8 mouse cellular contexts compared by ENCODE assay signal in genomic region chr2:26351358-26352290, GRCm38 (mm10). TPM values are rescaled to one million over a fixed set of nuclear protein-coding genes. Genes with fewer than 3 reads are reported as not detected.
DNase-seq lines count a peak whose midpoint lies in the region; ATAC-seq and TF ChIP-seq lines count a peak whose summit lies in the region.

Dnlz (minus strand) TSS chr2:26352110.

- DNase-seq in WW6 (ENCODE audit: low read depth, low spot score), result peak; percentile 77
- DNase-seq in cerebellum, postnatal 4 days (ENCODE audit: low spot score in 2 of 2), result peak; percentile 93 to 96
- DNase-seq in gastrocnemius, adult 2 months, result peak; percentile 95
- DNase-seq in hindbrain, postnatal 0 days (ENCODE audit: low spot score), result peak; percentile 97
- DNase-seq in left cerebral cortex, adult 2 months (ENCODE audit: extremely low spot score in 1 of 2, low spot score in 2 of 2), result peak; percentile 94
- DNase-seq in right cerebral cortex, adult 2 months (ENCODE audit: low spot score in 2 of 2), result peak; percentile 94 to 97
- DNase-seq in urinary bladder, postnatal 14 days (ENCODE audit: low spot score), result peak; percentile 94

- intact Hi-C loops in gastrocnemius, adult 2 months (cut with DNase I), result loop anchor here (1.0 to 5.0 kb wide), 3 partner anchors 34 to 51 kb away; partner anchors contain the start of genes Entr1, Gpsm1 and Pmpca
- intact Hi-C loops in left cerebral cortex, adult 2 months (cut with DNase I), result loop anchor here (1.0 kb wide), 2 partner anchors 26 to 51 kb away; no protein-coding TSS in a partner anchor

- ATAC-seq in hindbrain, postnatal 0 days, result peak; percentile 82
- ATAC-seq in megakaryocyte, adult 5-6 weeks (ENCODE audit: poor library complexity, severe bottlenecking), result peak; percentile 93

- H3K9ac ChIP-seq in hindbrain, postnatal 0 days (replicated peaks; ENCODE audit: low read length), result peak within 1 kb of the TSS; percentile 95

- H3K36me3 ChIP-seq in hindbrain, postnatal 0 days (ENCODE audit: insufficient read depth, low read length), result peaks cover 18% of the 10 kb centered on the region

- peak within 1 kb of the TSS; percentile 95 for H3K4me3 ChIP-seq in gastrocnemius, adult 2 months
- peak within 1 kb of the TSS; percentile 82 for H3K4me3 ChIP-seq in hindbrain, postnatal 0 days (ENCODE audit: low read length)
- peak within 1 kb of the TSS; percentile 76 for H3K4me3 ChIP-seq in left cerebral cortex, adult 2 months

- 2% methylated on average over 62 of the region's 62 CpGs for WGBS in hindbrain, postnatal 0 days

- H3K9me3 ChIP-seq in hindbrain, postnatal 0 days (ENCODE audit: low read length), result no peaks in the 10 kb centered on the region

- TF ChIP-seq CTCF in gastrocnemius, adult 2 months (IDR thresholded peaks at IDR 0.05), result peak; percentile 83
- peak; percentile 77 for TF ChIP-seq CTCF in hindbrain, postnatal 0 days (IDR thresholded peaks at IDR 0.05; ENCODE audit: low read depth)
- TF ChIP-seq CTCF in left cerebral cortex, adult 2 months (IDR thresholded peaks at IDR 0.05), result peak; percentile 77

- no peaks in the 10 kb centered on the region for H3K27me3 ChIP-seq in hindbrain, postnatal 0 days (ENCODE audit: insufficient read depth, low read length)

- peaks cover 20% of the 10 kb centered on the region for H3K4me1 ChIP-seq in hindbrain, postnatal 0 days (ENCODE audit: insufficient read depth, low read length)

- peak within 1 kb of the TSS; percentile 92 for H3K27ac ChIP-seq in gastrocnemius, adult 2 months
- peak within 1 kb of the TSS; percentile 91 for H3K27ac ChIP-seq in hindbrain, postnatal 0 days
- H3K27ac ChIP-seq in left cerebral cortex, adult 2 months, result peak within 1 kb of the TSS; percentile 89

- H3K4me2 ChIP-seq in hindbrain, postnatal 0 days (ENCODE audit: low read depth, low read length), result peak within 1 kb of the TSS; percentile 97

RNA-seq across cellular contexts. Expression of gene Dnlz, which starts in this region (rescaled TPM):
- total RNA-seq in gastrocnemius, adult 2 months (2021), result 10 to 100 TPM; 18.0 to 22.7 TPM
- 38.2 and 38.5 TPM in 2 replicates for total RNA-seq in hindbrain, postnatal 0 days (2014; rRNA removed)
- polyA plus RNA-seq in hindbrain, postnatal 0 days (2015; fragmentation: Nextera tagmentation; extraction: Ambion mirVana), result 25.6 and 28.2 TPM in 2 replicates
- total RNA-seq in left cerebral cortex, adult 2 months (2021), result 10 to 100 TPM; 26.7 to 28.9 TPM
- total RNA-seq in megakaryocyte, adult 5-6 weeks (2015), result 4.4 and 5.8 TPM in 2 replicates
- total RNA-seq in megakaryocyte, adult 5-6 weeks (2017), result 5.1 TPM in 2 replicates

Comparison
In these comparisons a context has a peak if more than half of its experiments do, and no peak if none do; other contexts are left out.
1. Peak in every context shown above with its lines: DNase-seq, ATAC-seq, H3K4me3 ChIP-seq and H3K27ac ChIP-seq.